Mouse (Mus musculus) c-Kit-positive CD71-negative TER-119-negative erythroid progenitor cells, embryonic 14.5 days (primary cell): ENCODE results near the gene Jazf1.

Experiments used
- DNase-seq: peaks from one replicate; pipeline ENCODE4 v3.0.0-alpha.2; 2013; ENCODE audit warnings: low read depth

Jazf1 gene

GRCm38 (mm10) chr6:53010286-53010685 is 58.1 kb downstream of the Jazf1 start:
- no peak for DNase-seq

DNA sequence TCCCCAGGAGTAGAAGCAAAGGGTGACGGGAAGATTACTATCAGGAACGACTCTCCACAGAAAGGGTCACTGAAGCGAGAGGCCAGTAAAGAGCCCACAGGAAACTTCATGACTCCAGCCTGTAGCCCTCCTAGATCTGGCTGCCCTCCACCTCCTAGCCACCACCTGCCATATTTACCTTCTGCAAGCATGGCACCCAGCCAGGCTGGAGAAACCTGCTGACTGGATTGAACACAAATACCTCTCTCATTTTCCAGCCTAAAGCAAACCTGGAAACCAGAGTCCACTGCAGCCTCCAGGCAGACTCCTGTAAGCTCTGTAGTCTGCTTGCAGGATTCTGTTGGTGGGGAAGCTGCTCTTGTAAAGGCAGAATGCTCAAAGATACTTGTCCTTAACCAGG is 62.4 kb downstream of the Jazf1 start:
- DNase-seq, result no peak

DNA sequence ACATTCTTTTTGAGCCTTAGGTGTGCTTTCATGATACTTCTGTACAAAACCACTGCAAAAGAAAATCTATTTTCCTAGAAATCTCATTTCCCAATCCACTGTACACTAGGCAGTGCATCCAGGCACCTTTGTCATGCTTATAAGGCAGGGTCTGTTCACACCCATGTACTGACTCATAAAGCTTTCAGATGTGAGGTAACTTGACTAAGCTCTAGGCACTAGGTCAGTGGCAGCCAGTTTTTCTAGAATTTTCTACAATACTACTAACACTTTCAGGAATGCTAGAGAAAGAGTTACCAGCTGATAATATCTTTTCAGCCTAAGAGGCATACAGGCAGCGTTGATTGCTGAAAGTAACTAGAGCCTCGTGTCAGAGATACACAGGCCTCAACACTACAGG is 62.9 kb downstream of the Jazf1 start:
- DNase-seq, result no peak

DNA sequence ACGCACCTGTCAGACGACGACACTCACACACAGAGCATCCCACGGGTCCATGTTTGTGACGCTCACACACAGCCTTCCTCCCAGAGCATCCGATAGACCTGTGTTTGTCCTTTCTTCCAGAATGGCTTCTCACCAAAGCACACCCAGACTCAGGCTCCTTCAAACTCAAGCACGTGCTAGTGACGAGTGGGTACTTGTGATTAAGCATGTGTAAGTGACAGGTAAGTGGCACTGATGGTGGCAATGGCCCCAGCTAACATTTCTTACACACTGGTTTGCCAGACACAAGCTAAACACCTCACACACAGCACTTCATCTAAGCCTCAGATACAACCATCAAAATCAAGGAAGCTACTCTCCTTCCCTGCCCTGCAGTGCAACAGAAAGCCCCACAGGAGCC is 77.6 kb downstream of the Jazf1 start:
- no peak for DNase-seq

DNA sequence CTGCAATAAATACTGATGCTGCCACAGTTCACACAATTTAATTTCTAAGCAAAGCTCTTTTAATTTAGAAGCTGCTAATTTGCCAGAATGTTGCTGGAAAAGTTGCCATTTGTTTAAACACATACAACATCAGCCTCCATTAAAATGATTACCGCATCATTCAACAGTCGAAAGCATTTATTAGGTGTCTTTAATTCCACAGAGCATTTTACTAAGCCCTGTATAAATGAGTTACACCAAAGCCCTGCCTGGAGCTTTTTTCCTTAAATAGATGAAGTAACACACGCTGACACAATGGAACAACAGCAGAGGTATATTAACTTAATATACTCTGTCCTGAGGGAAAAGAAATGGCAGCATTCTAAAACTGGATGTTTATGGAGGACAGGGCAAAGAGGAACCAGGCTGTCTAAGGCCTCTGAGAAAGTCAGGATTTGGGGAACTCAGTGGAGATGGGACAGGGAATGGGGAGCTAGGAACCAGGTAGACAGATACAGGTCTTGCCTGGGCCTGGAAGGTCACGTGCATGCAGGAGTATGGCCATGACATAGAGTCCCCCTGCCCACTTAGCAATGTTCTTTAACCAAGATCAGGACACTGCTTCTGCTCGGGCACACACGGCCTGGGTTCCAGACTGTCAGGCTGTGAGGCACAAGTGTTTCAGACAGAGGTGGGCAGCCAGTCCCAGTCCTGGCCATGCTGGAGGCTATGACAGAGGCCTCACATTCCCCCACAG is 80.4 kb downstream of the Jazf1 start:
- DNase-seq, result no peak

GRCm38 (mm10) chr6:52987391-52987790 is 81.0 kb downstream of the Jazf1 start:
- DNase-seq, result peak; percentile 41

DNA sequence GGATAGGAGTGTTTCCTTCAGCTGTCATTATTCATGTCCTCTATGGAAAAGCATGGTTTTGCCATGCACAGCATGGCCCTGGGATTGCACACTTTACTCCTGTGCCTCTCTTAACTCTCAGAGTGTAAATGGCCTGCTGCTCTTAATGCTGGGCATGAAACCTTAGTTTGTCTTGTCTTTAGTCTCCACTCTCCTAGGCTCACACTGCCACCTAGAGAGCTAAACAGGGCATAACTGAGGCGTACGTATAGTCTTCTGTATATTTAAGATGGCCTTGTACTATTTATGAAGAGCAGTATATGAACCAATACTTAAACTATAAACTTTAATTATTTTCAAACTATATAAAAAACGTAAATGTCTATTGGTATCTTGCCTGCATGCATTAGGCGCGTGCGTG is 86.3 kb downstream of the Jazf1 start:
- no peak for DNase-seq

- DNase-seq, result no peak
These were observed 88.9 kb downstream of the Jazf1 start for GRCm38 (mm10) chr6:52979503-52979902.

DNA sequence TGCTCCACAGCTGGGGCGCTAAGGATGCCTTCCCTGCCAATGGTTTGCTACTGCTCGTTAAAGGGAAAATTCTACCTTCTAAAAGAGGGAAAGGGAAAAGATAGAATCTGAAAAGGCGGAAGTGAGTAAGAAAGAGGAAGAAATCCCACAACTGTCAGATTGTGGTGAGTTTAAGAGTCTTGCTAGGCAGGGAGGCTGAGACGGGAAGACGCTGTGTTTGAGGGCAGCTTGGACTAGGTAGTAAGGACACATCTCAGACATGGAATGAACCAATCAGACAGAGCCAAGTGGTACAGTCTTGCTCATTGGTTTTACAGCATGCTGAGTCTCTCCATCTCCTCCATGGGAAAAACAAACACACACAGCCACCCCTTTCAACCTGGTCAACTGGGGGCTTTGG is 95.1 kb downstream of the Jazf1 start:
- DNase-seq, result no peak

GRCm38 (mm10) chr6:52972138-52972537 is 96.3 kb downstream of the Jazf1 start:
- DNase-seq, result no peak

- peak; percentile 63 for DNase-seq
These were observed 98.6 kb downstream of the Jazf1 start for GRCm38 (mm10) chr6:52969717-52970261.

GRCm38 (mm10) chr6:52968346-52968891 is 100.0 kb downstream of the Jazf1 start:
- no peak for DNase-seq

DNA sequence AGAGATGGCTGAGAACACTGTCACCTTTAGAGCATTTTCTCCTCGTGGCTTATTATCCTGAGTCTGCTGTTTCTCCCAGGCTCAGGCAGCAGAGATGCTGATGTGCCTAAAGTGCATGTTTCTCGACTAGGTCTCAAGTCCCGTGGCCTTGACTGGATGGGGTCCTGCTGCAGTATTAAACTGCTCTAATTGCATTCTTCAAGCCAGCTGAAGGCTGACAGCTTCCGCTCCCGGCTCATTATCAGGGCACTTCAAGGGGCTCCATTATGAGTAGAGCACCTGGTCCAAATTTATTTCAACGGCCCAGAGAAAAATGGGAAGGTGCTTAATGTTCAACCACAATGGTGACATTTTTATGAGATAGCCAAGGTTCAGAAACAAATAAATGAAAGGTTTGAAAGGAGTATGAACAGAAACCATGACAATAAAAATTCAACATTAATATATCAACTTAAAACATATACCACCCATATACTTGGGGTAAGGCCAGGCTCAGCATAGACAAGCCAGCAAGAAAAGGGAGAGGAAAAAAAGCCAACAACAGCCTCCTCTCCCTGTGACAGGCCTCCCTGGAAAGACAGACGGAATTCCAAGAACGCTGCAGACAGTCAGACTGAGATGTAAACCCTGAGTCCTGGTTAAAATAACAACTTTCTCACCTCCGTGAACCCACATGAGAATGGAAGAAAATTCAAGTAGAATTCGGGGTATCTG is 100.7 kb downstream of the Jazf1 start:
- no peak for DNase-seq

- no peak for DNase-seq
These were observed 102.4 kb downstream of the Jazf1 start for GRCm38 (mm10) chr6:52966001-52966400.

DNA sequence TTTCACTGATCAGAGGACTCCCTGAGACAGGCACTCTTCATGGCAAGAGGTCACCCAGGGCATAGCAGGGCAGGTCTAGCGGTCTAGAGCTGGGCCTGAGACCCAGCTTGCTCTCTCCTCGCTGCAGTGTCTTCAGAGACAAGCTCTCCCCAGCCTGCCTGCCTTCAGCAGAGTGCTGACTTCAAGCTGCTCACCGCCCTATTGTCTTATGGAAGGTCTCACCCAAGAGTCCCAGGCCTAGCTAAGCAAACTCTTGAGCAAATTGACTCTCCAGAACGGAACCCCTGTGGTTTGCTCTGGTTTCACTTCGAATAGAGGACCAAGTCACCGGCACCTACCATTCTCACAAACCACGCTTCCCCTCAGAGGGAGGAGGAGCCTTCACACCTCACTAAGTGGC is 103.1 kb downstream of the Jazf1 start:
- DNase-seq, result no peak

DNA sequence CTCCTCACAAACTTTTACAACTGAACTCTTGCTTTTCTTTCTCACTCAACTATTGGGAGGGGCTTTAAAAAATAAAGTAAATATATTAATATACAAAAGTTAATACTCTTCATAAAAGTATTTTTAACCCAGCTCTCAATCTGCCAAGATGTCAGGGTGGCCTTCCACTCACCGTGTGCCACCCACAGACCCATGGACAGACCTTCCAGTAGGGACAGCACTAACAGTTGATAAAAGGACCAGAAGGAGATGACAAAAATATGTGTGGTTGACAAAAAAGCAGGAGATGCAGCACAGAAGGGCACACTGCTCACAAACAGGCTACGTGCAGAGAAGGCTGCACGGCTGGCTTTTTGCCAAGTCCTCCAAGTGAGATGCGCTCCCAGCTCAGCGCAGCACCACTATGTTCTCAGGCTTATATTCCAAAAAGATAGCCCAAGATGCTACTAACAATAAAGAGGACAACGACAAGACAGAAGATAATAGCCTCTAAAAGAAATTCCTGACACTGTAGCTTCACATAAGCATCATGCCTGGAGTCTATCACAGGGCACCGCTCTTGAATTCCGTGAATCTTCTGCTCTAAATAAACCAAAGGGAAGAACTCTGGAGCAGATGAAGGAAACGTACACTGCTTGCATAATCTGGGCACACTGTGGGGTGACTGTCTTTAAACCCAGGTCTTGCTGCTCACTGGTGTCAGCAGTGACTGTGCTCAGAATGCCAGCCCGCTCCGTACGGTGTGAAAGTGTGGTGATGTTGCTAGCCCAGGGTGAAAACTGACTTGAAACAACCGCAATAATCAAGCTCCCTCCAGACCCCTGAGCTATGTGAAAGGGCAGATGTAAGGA is 104.4 kb downstream of the Jazf1 start:
- DNase-seq, result no peak

DNA sequence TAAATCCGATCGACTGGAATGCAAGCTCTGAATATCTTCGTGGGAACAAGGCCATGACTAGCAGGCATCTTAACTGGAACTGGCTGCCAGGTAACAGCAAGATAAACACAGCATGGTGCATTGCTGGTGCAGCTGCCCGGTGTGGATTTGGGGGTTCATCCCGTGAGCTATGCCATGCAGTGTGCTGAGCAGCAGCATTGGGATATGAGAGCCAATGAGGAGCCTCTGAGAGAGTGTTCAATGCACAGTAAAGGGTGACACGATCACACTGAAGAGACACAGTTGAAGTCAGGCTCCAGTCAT is 105.0 kb downstream of the Jazf1 start:
- no peak for DNase-seq

DNA sequence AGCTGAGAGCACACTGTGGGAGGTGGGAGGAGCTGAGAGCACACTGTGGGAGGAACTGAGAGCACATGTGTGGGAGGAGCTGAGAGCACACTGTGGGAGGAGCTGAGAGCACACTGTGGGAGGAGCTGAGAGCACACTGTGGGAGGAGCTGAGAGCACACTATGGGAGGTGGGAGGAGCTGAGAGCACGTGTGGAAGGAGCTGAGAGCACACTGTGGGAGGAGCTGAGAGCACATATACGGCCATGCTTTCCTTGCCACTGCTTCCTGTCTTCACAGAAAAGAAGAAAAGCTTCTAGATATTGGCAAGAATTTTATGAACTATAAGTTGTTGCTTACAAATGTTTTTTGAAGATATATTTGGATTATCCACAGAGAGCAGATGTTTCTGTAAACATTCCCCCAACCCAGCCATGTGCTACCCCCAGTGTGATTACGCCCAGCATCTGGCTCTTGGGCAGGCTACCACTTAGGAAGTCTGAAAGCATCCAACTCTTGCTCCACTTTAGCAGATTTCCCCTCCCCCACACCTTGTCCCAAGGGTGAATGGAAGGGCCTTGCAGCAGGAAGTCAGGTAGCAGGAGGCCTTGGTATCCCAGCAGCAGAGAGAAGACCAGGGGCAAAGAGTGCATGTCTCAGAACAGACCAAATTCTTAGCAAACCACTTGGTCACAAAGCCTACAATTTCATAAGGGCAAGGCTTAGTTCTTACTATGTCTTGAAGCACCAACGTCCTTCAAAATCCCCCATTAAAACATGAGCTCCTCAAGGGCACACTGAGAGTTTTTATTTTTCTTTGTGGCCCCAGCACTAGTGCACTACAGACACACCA is 105.6 kb downstream of the Jazf1 start:
- no peak for DNase-seq

- DNase-seq, result no peak
These were observed 106.6 kb downstream of the Jazf1 start for GRCm38 (mm10) chr6:52961660-52962490.

DNA sequence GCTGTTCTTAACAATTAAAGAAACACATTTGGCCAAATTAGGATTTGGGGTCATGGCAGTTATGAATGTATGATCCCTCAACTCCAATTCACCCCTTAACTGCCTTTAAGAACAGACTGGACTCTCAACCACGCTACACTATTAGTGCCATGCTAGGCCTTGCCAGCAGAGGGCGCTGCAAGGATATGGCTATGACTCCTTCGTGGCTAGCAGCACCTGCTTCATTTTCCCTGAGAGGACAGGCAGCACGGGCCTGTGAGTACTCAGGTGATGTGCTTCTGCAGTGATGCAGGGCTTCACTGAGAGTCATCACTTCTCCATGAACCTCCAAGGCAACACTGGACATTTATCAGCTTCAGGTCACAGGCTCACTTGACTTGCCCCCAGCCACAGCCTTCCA is 110.7 kb downstream of the Jazf1 start:
- peak; percentile 58 for DNase-seq

DNA sequence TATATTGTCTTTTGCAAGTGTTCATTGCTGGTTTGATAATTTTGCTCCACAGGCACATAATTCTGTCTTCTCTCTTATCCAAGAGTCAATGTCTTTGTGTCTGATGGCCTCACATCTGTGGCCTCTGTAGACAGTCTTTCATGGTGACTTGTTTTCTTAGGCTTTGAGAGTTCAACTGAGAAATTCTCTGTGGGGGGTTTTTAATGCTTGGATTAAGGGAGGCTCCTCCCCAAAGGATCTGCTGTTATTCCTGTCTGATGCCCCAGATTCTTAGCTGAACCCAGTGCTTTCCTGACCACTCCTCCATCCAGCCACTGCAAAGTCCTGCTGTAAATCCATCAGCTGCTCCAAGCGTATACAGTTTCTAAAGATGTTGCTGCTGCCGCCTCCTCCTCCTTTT is 112.3 kb downstream of the Jazf1 start:
- no peak for DNase-seq
